Mouse (Mus musculus) urinary bladder, postnatal 25 days (tissue): ENCODE measurements at regions not wholly inside any gene's neighbourhood (a gene's known extent, or its start where the extent isn't known, plus 50 kb on each side); places are given as distances from the start of the nearest gene placed in this dataset.
"Not testable (repeated sequence)": the region's sequence is repeated elsewhere in the genome, so short reads cannot be mapped to it uniquely, and the experiment has no call there.

Source experiments
- DNase-seq: peaks from one replicate; pipeline ENCODE4 v3.0.0; 2022; ENCODE audit warnings: low spot score

GRCm38 (mm10) chr15:93094202-93095135 is 180.5 kb downstream of the Gxylt1 start:
- no peak for DNase-seq

GRCm38 (mm10) chr15:93091396-93091795 is 183.6 kb downstream of the Gxylt1 start:
- no peak for DNase-seq

GRCm38 (mm10) chr15:93089347-93089746 is 185.6 kb downstream of the Gxylt1 start:
- peak; percentile 53 for DNase-seq

- no peak for DNase-seq
Observed at GRCm38 (mm10) chr15:93084967-93085617, 189.9 kb downstream of the Gxylt1 start.

GRCm38 (mm10) chr15:93074070-93074469 is 200.9 kb downstream of the Gxylt1 start:
- no peak for DNase-seq

GRCm38 (mm10) chr15:93062213-93063131 is 212.5 kb downstream of the Gxylt1 start:
- no peak for DNase-seq

GRCm38 (mm10) chr15:93053471-93053870 is 221.5 kb downstream of the Gxylt1 start:
- no peak for DNase-seq

GRCm38 (mm10) chr15:93027185-93027584 is 247.8 kb downstream of the Gxylt1 start:
- DNase-seq: no peak

GRCm38 (mm10) chr15:93026456-93027078 is 248.4 kb downstream of the Gxylt1 start:
- DNase-seq: no peak

- DNase-seq: no peak
Observed at GRCm38 (mm10) chr15:93025791-93026190, 249.2 kb downstream of the Gxylt1 start.

GRCm38 (mm10) chr15:93024171-93024570 is 250.8 kb downstream of the Gxylt1 start:
- DNase-seq: no peak

- no peak for DNase-seq
Observed at GRCm38 (mm10) chr15:93011166-93011565, 263.8 kb downstream of the Gxylt1 start.

- no peak for DNase-seq
Observed at GRCm38 (mm10) chr15:93010629-93011028, 264.4 kb downstream of the Gxylt1 start.

GRCm38 (mm10) chr15:93005751-93006231 is 269.2 kb downstream of the Gxylt1 start:
- DNase-seq: no peak

GRCm38 (mm10) chr15:93005186-93005585 is 269.8 kb downstream of the Gxylt1 start:
- DNase-seq: not testable (repeated sequence)

GRCm38 (mm10) chr15:93004551-93004950 is 270.4 kb downstream of the Gxylt1 start:
- no peak for DNase-seq

- no peak for DNase-seq
Observed at GRCm38 (mm10) chr15:93003233-93003632, 271.7 kb downstream of the Gxylt1 start.

- DNase-seq: no peak
Observed at GRCm38 (mm10) chr15:93002002-93002904, 272.7 kb downstream of the Gxylt1 start.

GRCm38 (mm10) chr15:93001346-93002001 is 273.5 kb downstream of the Gxylt1 start:
- peak; percentile 3 for DNase-seq

- no peak for DNase-seq
Observed at GRCm38 (mm10) chr15:93000121-93000520, 274.9 kb downstream of the Gxylt1 start.
